Mouse (Mus musculus): ENCODE results near the gene Cd209g. TPM values are rescaled to one million over a fixed set of nuclear protein-coding genes. Genes with fewer than 3 reads are reported as not detected.
A peak's percentile ranks its signal among the peaks of the same experiment; 100 is the strongest.
"Not testable (repeated sequence)": the region's sequence is repeated elsewhere in the genome, so short reads cannot be mapped to it uniquely, and the experiment has no call there.

The Cd209g gene
- polyA plus RNA-seq (2012; rRNA removed), result 1.1 and 4.6 TPM in 2 replicates

DNA sequence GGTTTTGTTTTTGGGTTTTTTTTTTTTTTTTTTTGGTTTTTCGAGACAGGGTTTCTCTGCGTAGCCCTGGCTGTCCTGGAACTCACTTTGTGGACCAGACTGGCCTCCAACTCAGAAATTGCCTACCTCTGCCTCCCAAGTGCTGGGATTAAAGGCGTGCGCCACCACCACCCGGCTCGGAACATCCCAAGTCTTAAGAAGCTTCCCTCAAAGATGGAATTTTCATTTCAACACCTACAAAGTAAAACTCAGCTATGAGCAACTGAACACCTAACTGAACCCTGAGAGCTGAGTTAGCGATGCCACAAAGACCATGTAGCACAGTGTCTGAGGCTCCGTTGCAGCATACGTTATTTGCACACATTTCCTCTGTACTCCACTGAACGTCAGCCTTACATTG, at the start of gene Cd209g:
Gene Cd209g (plus strand): TSS at position 301 of the 400 bp plus-strand sequence.
- 95% methylated on average over 10 of the region's 10 CpGs for WGBS

DNA sequence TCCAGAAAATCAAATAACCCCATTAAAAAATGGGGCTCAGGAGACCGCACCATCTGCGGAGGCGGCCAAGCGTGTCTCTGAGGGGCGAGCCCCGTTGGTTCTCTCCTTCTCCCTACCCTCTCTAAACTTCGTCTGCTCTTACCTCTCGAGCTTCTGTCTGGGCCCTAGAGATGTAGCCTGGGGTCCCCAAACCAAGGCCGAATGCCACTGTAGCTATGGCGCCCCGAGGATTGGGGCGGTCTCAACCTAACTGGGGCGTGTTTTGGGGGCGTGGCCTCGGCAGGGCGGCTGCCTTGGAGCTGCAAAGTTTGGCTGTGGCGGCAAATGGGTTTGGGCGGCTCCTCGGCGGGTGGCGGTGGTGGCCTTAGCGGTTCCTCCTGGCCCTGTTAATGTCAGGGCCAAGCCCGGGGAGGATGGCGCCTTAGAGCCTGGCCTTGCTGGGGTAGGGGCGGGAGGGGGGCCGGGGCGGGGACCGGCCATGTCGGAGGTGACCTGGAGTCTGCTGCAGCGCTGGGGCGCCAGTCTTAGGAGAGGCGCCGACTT, 46.6 kb upstream of the Cd209g start:
- DNase-seq (ENCODE audit: low read depth in 1 of 2, low spot score in 2 of 2); H3K27ac ChIP-seq (ENCODE audit: insufficient read depth, low read length): not testable (repeated sequence)
- WGBS, result 50% methylated on average over 31 of the region's 33 CpGs

More for the DNA sequence above, at the start of gene Cd209g:
- no peak for TF ChIP-seq CTCF (IDR thresholded peaks at IDR 0.05; ENCODE audit: extremely low read depth, insufficient read depth, insufficient read length, insufficient replicate concordance)
- no peak for TF ChIP-seq POLR2A (IDR thresholded peaks at IDR 0.05; ENCODE audit: low read depth, low read length)
- DNase-seq (ENCODE audit: low read depth in 1 of 2, low spot score in 2 of 2), result no peak
- Histone ChIP-seq H3K4me3 (ENCODE audit: extremely low read depth, insufficient read depth, insufficient read length) (no peak within 1 kb of the TSS), H3K4me1 (ENCODE audit: control insufficient read depth, insufficient read depth, insufficient read length) (no peaks in the 10 kb centered on the region), H3K36me3 (ENCODE audit: control insufficient read depth, insufficient read depth, low read length) (no peaks in the 10 kb centered on the region), H3K27me3 (ENCODE audit: control insufficient read depth, insufficient read depth, low read length) (no peaks in the 10 kb centered on the region), H3K27ac (ENCODE audit: insufficient read depth, low read length) (no peak within 1 kb of the TSS)

DNA sequence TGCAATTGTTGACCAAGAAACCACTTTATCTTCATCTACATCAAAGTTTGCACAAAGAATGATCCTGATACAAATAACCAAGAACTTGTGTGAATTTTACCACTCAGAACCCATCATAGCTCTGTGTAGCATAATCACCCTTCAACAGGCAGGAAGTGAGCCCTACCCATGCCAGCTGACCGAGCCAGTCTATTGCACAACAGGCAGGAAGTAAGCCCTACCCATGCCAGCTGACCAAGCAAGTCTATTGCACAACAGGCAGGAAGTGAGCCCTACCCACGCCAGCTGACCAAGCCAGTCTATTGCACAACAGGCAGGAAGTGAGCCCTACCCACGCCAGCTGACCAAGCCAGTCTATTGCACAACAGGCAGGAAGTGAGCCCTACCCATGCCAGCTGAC, 45.4 kb upstream of the Cd209g start:
- H3K36me3 ChIP-seq (ENCODE audit: control insufficient read depth, insufficient read depth, low read length); H3K4me1 ChIP-seq (ENCODE audit: control insufficient read depth, insufficient read depth, insufficient read length); H3K27me3 ChIP-seq (ENCODE audit: control insufficient read depth, insufficient read depth, low read length); DNase-seq (ENCODE audit: low read depth in 1 of 2, low spot score in 2 of 2); H3K4me3 ChIP-seq (ENCODE audit: extremely low read depth, insufficient read depth, insufficient read length); H3K27ac ChIP-seq (ENCODE audit: insufficient read depth, low read length): not testable (repeated sequence)
- 68% methylated on average over 3 of the region's 3 CpGs for WGBS

More for the DNA sequence above, 46.6 kb upstream of the Cd209g start:
- H3K27me3 ChIP-seq (ENCODE audit: control insufficient read depth, insufficient read depth, low read length); H3K4me1 ChIP-seq (ENCODE audit: control insufficient read depth, insufficient read depth, insufficient read length); H3K4me3 ChIP-seq (ENCODE audit: extremely low read depth, insufficient read depth, insufficient read length); H3K36me3 ChIP-seq (ENCODE audit: control insufficient read depth, insufficient read depth, low read length): not testable (repeated sequence)

DNA sequence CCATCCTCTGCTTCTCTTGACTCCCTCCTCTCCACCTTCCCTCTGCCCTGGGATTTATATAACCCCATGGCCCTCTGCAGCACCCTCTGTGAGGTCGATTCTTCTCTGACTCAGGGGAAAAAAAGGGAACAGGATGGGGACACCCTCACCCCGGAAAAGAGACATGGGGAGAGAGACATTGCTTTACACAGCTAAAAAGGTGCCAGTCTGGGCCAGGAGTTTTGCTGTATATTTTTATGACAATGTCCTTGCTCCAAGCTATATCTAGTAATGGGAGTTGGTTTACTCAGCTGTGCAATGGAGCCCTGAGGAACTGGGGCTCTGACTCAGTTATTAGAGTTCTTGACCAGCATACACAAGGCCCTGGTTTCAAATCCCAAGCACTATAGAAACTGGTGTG, 28.2 kb upstream of the Cd209g start, which contains the start of gene Cd209f:
Gene Cd209f (minus strand): TSS at position 101 of the 400 bp plus-strand sequence.
- not testable (repeated sequence) for H3K27me3 ChIP-seq (ENCODE audit: control insufficient read depth, insufficient read depth, low read length); H3K4me1 ChIP-seq (ENCODE audit: control insufficient read depth, insufficient read depth, insufficient read length); DNase-seq (ENCODE audit: low read depth in 1 of 2, low spot score in 2 of 2); H3K4me3 ChIP-seq (ENCODE audit: extremely low read depth, insufficient read depth, insufficient read length); H3K36me3 ChIP-seq (ENCODE audit: control insufficient read depth, insufficient read depth, low read length); H3K27ac ChIP-seq (ENCODE audit: insufficient read depth, low read length)
- 41% methylated on average over 2 of the region's 2 CpGs for WGBS

DNA sequence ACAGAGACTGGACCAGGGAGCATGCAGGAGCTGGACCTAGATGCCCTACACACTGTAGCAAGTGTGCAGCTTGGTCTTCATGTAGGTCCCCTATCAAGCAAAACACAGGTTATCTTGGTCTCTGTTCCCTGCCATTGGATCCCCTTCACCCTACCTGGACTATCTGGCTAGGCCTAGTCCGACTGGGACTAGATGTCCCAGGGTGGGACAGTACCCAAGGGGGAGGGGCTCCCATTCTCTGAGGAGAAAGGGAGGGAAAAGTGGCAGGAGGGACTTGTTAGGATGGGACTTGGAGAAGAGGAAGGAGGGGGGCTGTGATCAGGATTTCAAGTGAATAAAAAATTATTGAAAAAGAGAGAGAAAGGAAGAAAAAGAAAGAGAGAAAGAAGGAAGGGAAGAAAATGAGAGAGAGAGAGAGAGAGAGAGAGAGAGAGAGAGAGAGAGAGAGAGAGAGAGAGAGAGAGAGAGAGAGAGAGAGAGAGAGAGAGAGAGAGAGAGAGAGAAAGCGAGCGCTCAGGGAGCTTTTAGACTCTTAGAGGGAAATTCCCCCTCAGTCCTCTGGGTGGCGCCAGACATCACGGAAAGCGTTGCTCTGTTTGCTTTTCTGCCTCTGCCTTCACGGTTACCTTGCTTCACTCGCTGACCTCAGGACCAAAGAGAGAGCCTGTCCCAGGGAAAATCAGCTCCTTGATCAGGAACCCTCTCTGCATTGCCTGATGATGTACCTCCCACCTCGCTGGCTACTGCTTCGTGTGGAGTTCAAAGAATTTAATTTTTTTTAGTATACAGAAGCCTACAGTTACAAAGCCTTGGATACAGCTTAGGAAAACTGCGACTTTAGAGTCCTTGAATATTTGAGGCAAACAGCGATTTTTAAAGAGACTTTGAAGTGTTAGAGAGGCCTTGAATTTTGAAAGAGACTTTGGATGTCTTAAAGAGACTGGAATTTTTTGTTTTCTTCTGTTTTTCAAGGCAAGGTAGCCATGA, 6.1 kb downstream of the Cd209g start:
- Histone ChIP-seq H3K27ac (ENCODE audit: insufficient read depth, low read length) (no peak overlapping the region), H3K27me3 (ENCODE audit: control insufficient read depth, insufficient read depth, low read length) (no peaks in the 10 kb centered on the region), H3K4me1 (ENCODE audit: control insufficient read depth, insufficient read depth, insufficient read length) (no peaks in the 10 kb centered on the region), H3K36me3 (ENCODE audit: control insufficient read depth, insufficient read depth, low read length) (no peaks in the 10 kb centered on the region), H3K4me3 (ENCODE audit: extremely low read depth, insufficient read depth, insufficient read length) (no peak overlapping the region)
- TF ChIP-seq POLR2A (IDR thresholded peaks at IDR 0.05; ENCODE audit: low read depth, low read length) (no peak), CTCF (IDR thresholded peaks at IDR 0.05; ENCODE audit: extremely low read depth, insufficient read depth, insufficient read length, insufficient replicate concordance) (peak; percentile 98)
- WGBS, result 13% methylated on average over 12 of the region's 12 CpGs
- peak; percentile 41 to 71 for DNase-seq (ENCODE audit: low read depth in 1 of 2, low spot score in 2 of 2)

DNA sequence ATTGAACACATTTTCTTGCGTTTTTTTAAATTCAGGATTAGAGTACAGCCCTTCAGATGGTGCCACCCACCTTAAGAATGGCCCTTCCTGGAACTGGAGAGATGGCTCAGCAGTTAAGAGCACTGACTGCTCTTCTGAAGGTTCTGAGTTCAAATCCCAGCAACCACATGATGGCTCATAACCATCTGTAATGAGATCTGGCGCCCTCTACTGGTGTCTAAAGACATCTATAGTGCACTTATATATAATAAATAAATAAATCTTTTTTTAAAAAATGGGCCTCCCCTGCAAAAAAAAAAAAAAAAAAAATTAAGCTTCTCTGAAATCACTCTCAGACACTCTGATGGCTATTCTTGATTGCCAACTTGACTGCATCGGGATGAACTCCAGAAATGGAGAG, 7.8 kb downstream of the Cd209g start:
- Histone ChIP-seq H3K4me1 (ENCODE audit: control insufficient read depth, insufficient read depth, insufficient read length) (no peaks in the 10 kb centered on the region), H3K4me3 (ENCODE audit: extremely low read depth, insufficient read depth, insufficient read length) (no peak overlapping the region), H3K27me3 (ENCODE audit: control insufficient read depth, insufficient read depth, low read length) (no peaks in the 10 kb centered on the region), H3K27ac (ENCODE audit: insufficient read depth, low read length) (no peak overlapping the region), H3K36me3 (ENCODE audit: control insufficient read depth, insufficient read depth, low read length) (no peaks in the 10 kb centered on the region)
- no peak for TF ChIP-seq CTCF (IDR thresholded peaks at IDR 0.05; ENCODE audit: extremely low read depth, insufficient read depth, insufficient read length, insufficient replicate concordance)
- no peak for TF ChIP-seq POLR2A (IDR thresholded peaks at IDR 0.05; ENCODE audit: low read depth, low read length)
- DNase-seq (ENCODE audit: low read depth in 1 of 2, low spot score in 2 of 2), result no peak
- 60% methylated on average over 3 of the region's 3 CpGs for WGBS

DNA sequence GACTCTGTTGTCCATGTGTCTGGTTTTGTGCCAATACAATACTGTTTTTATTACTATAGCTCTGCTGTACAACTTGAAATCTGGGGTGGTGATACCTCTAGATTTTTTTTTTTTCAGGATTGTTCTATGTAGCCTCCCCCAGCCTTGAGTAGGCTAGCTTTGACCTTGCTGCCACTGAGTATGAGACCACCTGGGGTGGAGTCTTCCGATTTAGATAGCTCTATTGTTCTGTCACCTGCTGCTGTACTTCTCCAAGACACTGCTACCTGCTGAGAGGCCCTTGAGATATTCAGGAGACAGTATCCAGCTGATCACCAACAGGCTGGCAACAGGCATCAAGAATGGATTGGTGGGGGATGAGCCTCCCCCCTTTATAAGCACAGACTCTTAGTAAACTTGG, 13.4 kb downstream of the Cd209g start:
- Histone ChIP-seq H3K36me3 (ENCODE audit: control insufficient read depth, insufficient read depth, low read length) (no peaks in the 10 kb centered on the region), H3K27ac (ENCODE audit: insufficient read depth, low read length) (no peak overlapping the region), H3K4me1 (ENCODE audit: control insufficient read depth, insufficient read depth, insufficient read length) (no peaks in the 10 kb centered on the region), H3K27me3 (ENCODE audit: control insufficient read depth, insufficient read depth, low read length) (no peaks in the 10 kb centered on the region), H3K4me3 (ENCODE audit: extremely low read depth, insufficient read depth, insufficient read length) (no peak overlapping the region)
- WGBS, result 51% methylated on average over 1 of the region's 1 CpGs
- TF ChIP-seq POLR2A (IDR thresholded peaks at IDR 0.05; ENCODE audit: low read depth, low read length) (no peak), CTCF (IDR thresholded peaks at IDR 0.05; ENCODE audit: extremely low read depth, insufficient read depth, insufficient read length, insufficient replicate concordance) (no peak)
- DNase-seq (ENCODE audit: low read depth in 1 of 2, low spot score in 2 of 2), result no peak

All from spleen, adult 2 months (tissue).